Mouse (Mus musculus) MEL (cell line): ENCODE data around the gene Psmc5. TPM values are rescaled to one million over a fixed set of nuclear protein-coding genes. Genes with fewer than 3 reads are reported as not detected.

ENCODE experiments used
- DNase-seq: peaks from one replicate; pipeline ENCODE4 v3.0.0; 2011; ENCODE audit warnings: low read depth, low spot score
- H3K27ac ChIP-seq: 2 replicates; pipeline ENCODE4 v1.5.1; 2012; ENCODE audit warnings: low read depth, mild to moderate bottlenecking, control low read depth, low read length, moderate library complexity; ENCODE audit not compliant: control insufficient read depth
- H3K27me3 ChIP-seq, 2 experiments: fragments of 150-350 bp in 1 of 2; sonication (generic) in 1 of 2; 2 replicates each; pipeline ENCODE4 v1.6.1; 2012; ENCODE audit warnings: low read length in 2 of 2, mild to moderate bottlenecking in 2 of 2, improper control_type of control experiment in 1 of 2, moderate library complexity in 1 of 2; ENCODE audit not compliant: insufficient read depth in 2 of 2, control insufficient read depth in 1 of 2
- H3K36me3 ChIP-seq, 2 experiments: 2 replicates each; pipeline ENCODE4 v1.6.1; 2012 to 2014; ENCODE audit warnings: low read length in 2 of 2, improper control_type of control experiment in 1 of 2, inconsistent platforms in 1 of 2, mild to moderate bottlenecking in 1 of 2; ENCODE audit not compliant: insufficient read depth in 2 of 2, control insufficient read depth in 1 of 2
- H3K4me1 ChIP-seq, 2 experiments: fragments of 150-350 bp in 1 of 2; sonication (generic) in 1 of 2; 2 replicates each; pipeline ENCODE4 v1.6.1; 2012; ENCODE audit warnings: low read length in 2 of 2, improper control_type of control experiment in 1 of 2, mild to moderate bottlenecking in 1 of 2; ENCODE audit not compliant: insufficient read depth in 2 of 2, control insufficient read depth in 1 of 2
- H3K4me3 ChIP-seq, 2 experiments: fragments of 150-350 bp in 1 of 2; sonication (generic) in 1 of 2; 2 replicates each; pipeline ENCODE4 v1.5.1; 2012; ENCODE audit warnings: low read depth in 2 of 2, low read length in 2 of 2, mild to moderate bottlenecking in 2 of 2, moderate library complexity in 2 of 2, control low read depth in 1 of 2, improper control_type of control experiment in 1 of 2; ENCODE audit not compliant: control insufficient read depth in 1 of 2, insufficient read depth in 1 of 2
- H3K79me2 ChIP-seq: 2 replicates; pipeline ENCODE4 v1.6.1; 2012; ENCODE audit warnings: mild to moderate bottlenecking, low read length, moderate library complexity; ENCODE audit not compliant: control insufficient read depth, poor library complexity, insufficient read depth
- H3K9ac ChIP-seq: 2 replicates; pipeline ENCODE4 v1.6.1; 2012; ENCODE audit warnings: low read depth, mild to moderate bottlenecking, control low read depth, low read length, moderate library complexity; ENCODE audit not compliant: control insufficient read depth, poor library complexity, severe bottlenecking
- H3K9me3 ChIP-seq: fragments of 150-350 bp; sonication (generic); replicated peaks from 2 replicates; pipeline ENCODE4 v1.6.1; 2012; ENCODE audit warnings: mild to moderate bottlenecking, low read length, improper control_type of control experiment, moderate library complexity; ENCODE audit not compliant: insufficient read depth
- CHD1 ChIP-seq: IDR thresholded peaks from 2 replicates; pipeline ENCODE4 v1.6.1; 2012; ENCODE audit warnings: low read depth, mild to moderate bottlenecking, inconsistent platforms, low read length, improper control_type of control experiment
- CHD2 ChIP-seq: IDR thresholded peaks from 2 replicates; pipeline ENCODE4 v1.6.1; 2011; ENCODE audit warnings: low read length, improper control_type of control experiment
- CTCF ChIP-seq, 3 experiments: IDR thresholded peaks in 2 of 3; conservative IDR thresholded peaks in 1 of 3; 2 replicates each; pipeline ENCODE4 v1.5.1; 2011 to 2012; ENCODE audit warnings: low read length in 3 of 3, low read depth in 2 of 3, mild to moderate bottlenecking in 2 of 3, improper control_type of control experiment in 1 of 3, inconsistent platforms in 1 of 3, mixed read lengths in 1 of 3, moderate library complexity in 1 of 3; ENCODE audit not compliant: control insufficient read depth in 1 of 3, insufficient read depth in 1 of 3, poor library complexity in 1 of 3, severe bottlenecking in 1 of 3
- E2F4 ChIP-seq: IDR thresholded peaks from 2 replicates; pipeline ENCODE4 v1.6.1; 2011; ENCODE audit warnings: low read depth, low read length, improper control_type of control experiment, borderline replicate concordance
- EP300 ChIP-seq, 2 experiments: IDR thresholded peaks; 2 replicates each; pipeline ENCODE4 v1.6.1; 2011; ENCODE audit warnings: improper control_type of control experiment in 2 of 2, low read length in 2 of 2, low read depth in 1 of 2, mild to moderate bottlenecking in 1 of 2
- ETS1 ChIP-seq: IDR thresholded peaks from 2 replicates; pipeline ENCODE4 v1.6.1; 2012; ENCODE audit warnings: low read depth, mild to moderate bottlenecking, inconsistent platforms, low read length, improper control_type of control experiment, moderate library complexity
- GABPA ChIP-seq: IDR thresholded peaks from 2 replicates; pipeline ENCODE4 v1.6.1; 2012; ENCODE audit warnings: low read depth, mild to moderate bottlenecking, inconsistent platforms, low read length, improper control_type of control experiment, moderate library complexity
- MAFK ChIP-seq: IDR thresholded peaks from 2 replicates; pipeline ENCODE4 v1.6.1; 2011; ENCODE audit warnings: low read depth, mild to moderate bottlenecking, low read length, improper control_type of control experiment, borderline replicate concordance
- MAZ ChIP-seq: IDR thresholded peaks from 2 replicates; pipeline ENCODE4 v1.6.1; 2012; ENCODE audit warnings: low read depth, mild to moderate bottlenecking, inconsistent platforms, low read length, improper control_type of control experiment
- MXI1 ChIP-seq: IDR thresholded peaks from 2 replicates; pipeline ENCODE4 v1.6.1; 2011; ENCODE audit warnings: mild to moderate bottlenecking, low read depth, low read length, improper control_type of control experiment
- MYB ChIP-seq: IDR thresholded peaks from 2 replicates; pipeline ENCODE4 v1.6.1; 2011; ENCODE audit warnings: mild to moderate bottlenecking, low read depth, low read length, improper control_type of control experiment
- MYC ChIP-seq: IDR thresholded peaks from 2 replicates; pipeline ENCODE4 v1.6.1; 2011; ENCODE audit warnings: low read depth, mild to moderate bottlenecking, low read length, improper control_type of control experiment, moderate library complexity
- POLR2A ChIP-seq, 2 experiments: IDR thresholded peaks; 2 replicates each; pipeline ENCODE4 v1.6.1; 2011 to 2012; ENCODE audit warnings: low read length in 2 of 2, mild to moderate bottlenecking in 2 of 2, control low read depth in 1 of 2, improper control_type of control experiment in 1 of 2, low read depth in 1 of 2, moderate library complexity in 1 of 2; ENCODE audit not compliant: control insufficient read depth in 1 of 2, insufficient read depth in 1 of 2, poor library complexity in 1 of 2
- POLR2AphosphoS2 ChIP-seq: IDR thresholded peaks from 2 replicates; pipeline ENCODE4 v1.6.1; 2011; ENCODE audit warnings: low read length, improper control_type of control experiment
- RCOR1 ChIP-seq: IDR thresholded peaks from 2 replicates; pipeline ENCODE4 v1.6.1; 2012; ENCODE audit warnings: low read depth, mild to moderate bottlenecking, inconsistent platforms, low read length, improper control_type of control experiment
- SMC3 ChIP-seq: IDR thresholded peaks from 2 replicates; pipeline ENCODE4 v1.6.1; 2011; ENCODE audit warnings: low read depth, low read length, improper control_type of control experiment
- TBP ChIP-seq: IDR thresholded peaks from 2 replicates; pipeline ENCODE4 v1.8.0; 2011; ENCODE audit warnings: low read depth, low read length, improper control_type of control experiment
- TCF12 ChIP-seq: IDR thresholded peaks from 2 replicates; pipeline ENCODE4 v1.6.1; 2014; ENCODE audit warnings: low read depth, mild to moderate bottlenecking, inconsistent platforms, low read length, improper control_type of control experiment, moderate library complexity
- UBTF ChIP-seq: IDR thresholded peaks from 2 replicates; pipeline ENCODE4 v1.6.1; 2012; ENCODE audit warnings: low read depth, mild to moderate bottlenecking, inconsistent platforms, low read length, improper control_type of control experiment, moderate library complexity, borderline replicate concordance; ENCODE audit not compliant: insufficient read depth
- USF2 ChIP-seq, 2 experiments: IDR thresholded peaks; 2 replicates each; pipeline ENCODE4 v1.6.1; 2011 to 2012; ENCODE audit warnings: improper control_type of control experiment in 2 of 2, low read length in 2 of 2, borderline replicate concordance in 1 of 2, inconsistent platforms in 1 of 2, low read depth in 1 of 2, mild to moderate bottlenecking in 1 of 2; ENCODE audit not compliant: insufficient read depth in 1 of 2
- ZC3H11A ChIP-seq: IDR thresholded peaks from 2 replicates; pipeline ENCODE4 v1.6.1; 2012; ENCODE audit warnings: low read depth, mild to moderate bottlenecking, inconsistent platforms, low read length, improper control_type of control experiment
- ZKSCAN1 ChIP-seq: IDR thresholded peaks from 2 replicates; pipeline ENCODE4 v1.6.1; 2012; ENCODE audit warnings: low read depth, mild to moderate bottlenecking, inconsistent platforms, low read length, improper control_type of control experiment, moderate library complexity
- ZMIZ1 ChIP-seq: IDR thresholded peaks from 2 replicates; pipeline ENCODE4 v1.6.1; 2012; ENCODE audit warnings: low read depth, mild to moderate bottlenecking, inconsistent platforms, low read length, improper control_type of control experiment, moderate library complexity
- polyA plus RNA-seq, 2 experiments: library from polyadenylated mRNA; stranded (reverse) in 1 of 2; unstranded in 1 of 2; fragments of >175 nt in 1 of 2; fragments of >200 nt in 1 of 2; gene quantifications; 2 replicates each; pipeline versions ENCODE4 v1.2.1 to v1.2.4; 2012; ENCODE audit warnings: low replicate concordance in 2 of 2, low read depth in 1 of 2; ENCODE audit not compliant: insufficient read length in 2 of 2, insufficient read depth in 1 of 2, missing spikeins in 1 of 2
- total RNA-seq: library from RNA; depleted of rRNA; stranded (reverse); fragments of 300-350 nt; gene quantifications from 2 replicates; pipeline ENCODE4 v1.2.3, GENCODE M21; 2012

The Psmc5 gene
- total and polyA plus RNA-seq, 3 experiments, result 112 to 426 (median 290) TPM

- Histone ChIP-seq H3K9ac (no peak overlapping the region), H3K4me3 (no peak overlapping the region), H3K36me3 (no peaks in the 10 kb centered on the region), H3K4me1 (no peaks in the 10 kb centered on the region), H3K27me3 (no peaks in the 10 kb centered on the region), H3K9me3 (no peaks in the 10 kb centered on the region), H3K79me2 (no peaks in the 10 kb centered on the region), H3K27ac (no peak overlapping the region)
- no peak for DNase-seq
- TF ChIP-seq CHD1 (no peak), POLR2AphosphoS2 (no peak), MAZ (no peak), ZC3H11A (no peak), CHD2 (no peak), MAFK (no peak), GABPA (no peak), TBP (no peak), ETS1 (no peak), UBTF (no peak), SMC3 (no peak), ZMIZ1 (no peak)
Observed at GRCm38 (mm10) chr11:106284126-106284525, 28.2 kb downstream of the Psmc5 start.

- no peaks in the 10 kb centered on the region for H3K36me3 ChIP-seq
- H3K27me3 ChIP-seq, result no peaks in the 10 kb centered on the region
- H3K27ac ChIP-seq, result no peak overlapping the region
- no peak for DNase-seq
- no peaks in the 10 kb centered on the region for H3K4me1 ChIP-seq
- no peaks in the 10 kb centered on the region for H3K9me3 ChIP-seq
- no peak overlapping the region for H3K4me3 ChIP-seq
- no peaks in the 10 kb centered on the region for H3K79me2 ChIP-seq
- no peak for TF ChIP-seq MYB
- no peak for TF ChIP-seq MAFK
- no peak for TF ChIP-seq UBTF
- TF ChIP-seq TCF12, result no peak
- TF ChIP-seq MXI1, result no peak
- no peak for TF ChIP-seq POLR2A (IDR thresholded peaks at IDR 0.05; ENCODE audit: control insufficient read depth in 1 of 2, insufficient read depth in 1 of 2, low read depth in 1 of 2, low read length in 2 of 2, poor library complexity in 1 of 2)
- no peak for TF ChIP-seq CTCF (IDR thresholded peaks at IDR 0.05 in 2 of 3, conservative IDR thresholded peaks at IDR 0.05 in 1 of 3; ENCODE audit: control insufficient read depth in 1 of 3, insufficient read depth in 1 of 3, low read depth in 2 of 3, low read length in 3 of 3, poor library complexity in 1 of 3, severe bottlenecking in 1 of 3)
- TF ChIP-seq MYC, result no peak
- no peak for TF ChIP-seq GABPA
- no peak for TF ChIP-seq EP300 (IDR thresholded peaks at IDR 0.05; ENCODE audit: low read depth in 1 of 2, low read length in 2 of 2)
- no peak for TF ChIP-seq RCOR1
- TF ChIP-seq POLR2AphosphoS2, result no peak
- TF ChIP-seq USF2 (IDR thresholded peaks at IDR 0.05; ENCODE audit: borderline replicate concordance in 1 of 2, insufficient read depth in 1 of 2, low read depth in 1 of 2, low read length in 2 of 2), result no peak
- no peak for TF ChIP-seq E2F4
- TF ChIP-seq ZKSCAN1, result no peak
- H3K9ac ChIP-seq, result no peak overlapping the region
Observed at GRCm38 (mm10) chr11:106286206-106286605, 30.3 kb downstream of the Psmc5 start.
